Mouse (Mus musculus): ENCODE data around the gene Neil1. TPM values are rescaled to one million over a fixed set of nuclear protein-coding genes. Genes with fewer than 3 reads are reported as not detected.

Gene Neil1
- polyA plus RNA-seq, 1 experiment from 2014 or later = 7.0 TPM

DNA sequence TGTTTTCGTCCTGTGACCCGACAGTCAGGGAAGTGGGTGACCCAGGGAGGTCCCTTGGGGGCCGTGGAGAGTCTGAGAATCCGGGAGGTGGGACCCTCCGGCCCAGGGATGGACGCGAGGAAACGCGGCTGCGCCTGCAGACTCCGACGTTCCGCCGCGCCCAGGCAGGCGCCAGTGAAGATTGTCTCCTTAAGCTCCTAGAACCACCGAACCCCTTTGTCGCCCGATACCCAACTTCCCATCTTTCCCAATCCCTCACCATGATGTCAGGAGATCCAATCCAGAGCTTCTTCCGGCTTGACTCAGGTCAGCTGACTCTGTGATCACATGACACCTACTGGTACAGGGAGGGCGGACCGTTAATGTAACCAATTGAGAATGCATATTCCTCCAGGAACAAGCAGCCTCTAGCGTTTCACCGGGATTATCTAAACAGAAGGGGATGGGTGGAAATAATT is 9.9 kb upstream of the Neil1 start, which contains the start of gene Commd4:
Gene Commd4, minus strand, starts transcription at position 319 of the 458 bp plus-strand sequence.
- Histone ChIP-seq H3K4me3 (ENCODE audit: low read depth, low read length) (peak within 1 kb of the TSS; percentile 71), H3K27ac (ENCODE audit: low read length) (no peak within 1 kb of the TSS), H3K4me1 (ENCODE audit: control insufficient read depth, insufficient read depth, low read length) (peaks cover 6% of the 10 kb centered on the region; the same call in 1 of the 2 replicates), H3K4me2 (replicated peaks; ENCODE audit: low read depth, low read length) (peak within 1 kb of the TSS; percentile 93), H3K27me3 (ENCODE audit: control insufficient read depth, insufficient read depth, low read length) (no peaks in the 10 kb centered on the region), H3K9me3 (ENCODE audit: control insufficient read depth, low read depth, low read length) (no peaks in the 10 kb centered on the region), H3K36me3 (ENCODE audit: control insufficient read depth, insufficient read depth, low read length) (no peaks in the 10 kb centered on the region), H3K9ac (replicated peaks; ENCODE audit: low read depth, low read length) (peak within 1 kb of the TSS; percentile 23; the same call in 1 of the 2 replicates)
- peak; percentile 88; the same call in 1 of the 2 replicates for ATAC-seq (ENCODE audit: insufficient number of reproducible peaks, insufficient read depth, low FRiP score, low read depth)
- WGBS = under 1% methylated on average over 24 of the region's 24 CpGs

DNA sequence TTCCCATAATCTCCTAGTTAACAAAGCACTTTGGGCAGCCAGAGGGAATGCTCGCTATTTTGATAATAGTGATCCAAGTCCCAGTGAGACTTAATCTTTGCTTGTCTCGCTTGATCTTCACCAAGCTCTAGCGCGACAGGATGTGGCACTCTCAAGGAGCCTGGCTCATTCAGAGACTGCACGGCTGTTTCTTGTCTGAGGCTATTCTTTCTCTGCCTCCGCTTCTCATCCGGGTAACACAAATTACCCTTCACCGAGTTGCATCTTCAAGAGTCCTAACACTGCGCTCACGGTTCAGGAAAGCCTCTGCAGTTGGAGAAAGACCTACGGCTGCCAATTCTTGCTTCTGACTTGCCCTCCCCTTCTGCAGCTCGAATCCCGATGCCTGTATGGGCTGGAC is 9.4 kb upstream of the Neil1 start:
- ATAC-seq (ENCODE audit: insufficient number of reproducible peaks, insufficient read depth, low FRiP score, low read depth) = no peak
- Histone ChIP-seq H3K27me3 (ENCODE audit: control insufficient read depth, insufficient read depth, low read length) (no peaks in the 10 kb centered on the region), H3K9ac (replicated peaks; ENCODE audit: low read depth, low read length) (peak overlapping the region; percentile 23; the same call in 1 of the 2 replicates), H3K4me3 (ENCODE audit: low read depth, low read length) (peak overlapping the region; percentile 71), H3K4me1 (ENCODE audit: control insufficient read depth, insufficient read depth, low read length) (peaks cover 6% of the 10 kb centered on the region; the same call in 1 of the 2 replicates), H3K4me2 (replicated peaks; ENCODE audit: low read depth, low read length) (peak overlapping the region; percentile 93), H3K36me3 (ENCODE audit: control insufficient read depth, insufficient read depth, low read length) (no peaks in the 10 kb centered on the region), H3K9me3 (ENCODE audit: control insufficient read depth, low read depth, low read length) (no peaks in the 10 kb centered on the region), H3K27ac (ENCODE audit: low read length) (no peak overlapping the region)
- WGBS = 43% methylated on average over 13 of the region's 13 CpGs

DNA sequence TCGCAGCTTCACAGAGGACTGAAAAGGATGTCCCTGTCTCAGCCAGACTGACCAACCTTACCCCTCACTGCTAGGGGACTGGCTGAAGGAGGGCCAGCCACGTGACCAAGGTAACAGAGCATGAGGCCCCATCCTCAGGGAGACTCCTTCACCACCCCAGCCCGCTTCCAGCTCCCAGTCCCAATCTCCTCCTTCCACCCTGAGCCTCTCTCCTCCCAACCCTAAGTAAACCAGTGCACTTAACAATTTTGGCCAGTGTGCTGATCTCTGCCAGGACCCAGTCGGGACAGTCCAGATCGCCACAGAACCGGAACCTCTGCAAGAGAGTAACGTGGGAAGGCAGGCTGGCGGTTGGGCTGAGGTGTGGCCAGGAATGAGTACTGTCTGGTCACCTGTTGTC is 8.7 kb upstream of the Neil1 start:
- no peak overlapping the region for H3K27ac ChIP-seq (ENCODE audit: low read length)
- peak overlapping the region; percentile 93; the same call in 1 of the 2 replicates for H3K4me2 ChIP-seq (replicated peaks; ENCODE audit: low read depth, low read length)
- no peaks in the 10 kb centered on the region for H3K36me3 ChIP-seq (ENCODE audit: control insufficient read depth, insufficient read depth, low read length)
- H3K9ac ChIP-seq (replicated peaks; ENCODE audit: low read depth, low read length) = no peak overlapping the region
- no peaks in the 10 kb centered on the region for H3K27me3 ChIP-seq (ENCODE audit: control insufficient read depth, insufficient read depth, low read length)
- H3K9me3 ChIP-seq (ENCODE audit: control insufficient read depth, low read depth, low read length) = no peaks in the 10 kb centered on the region
- WGBS = 83% methylated on average over 8 of the region's 8 CpGs
- no peak overlapping the region for H3K4me3 ChIP-seq (ENCODE audit: low read depth, low read length)
- no peak for ATAC-seq (ENCODE audit: insufficient number of reproducible peaks, insufficient read depth, low FRiP score, low read depth)
- peaks cover 6% of the 10 kb centered on the region; the same call in 1 of the 2 replicates for H3K4me1 ChIP-seq (ENCODE audit: control insufficient read depth, insufficient read depth, low read length)

DNA sequence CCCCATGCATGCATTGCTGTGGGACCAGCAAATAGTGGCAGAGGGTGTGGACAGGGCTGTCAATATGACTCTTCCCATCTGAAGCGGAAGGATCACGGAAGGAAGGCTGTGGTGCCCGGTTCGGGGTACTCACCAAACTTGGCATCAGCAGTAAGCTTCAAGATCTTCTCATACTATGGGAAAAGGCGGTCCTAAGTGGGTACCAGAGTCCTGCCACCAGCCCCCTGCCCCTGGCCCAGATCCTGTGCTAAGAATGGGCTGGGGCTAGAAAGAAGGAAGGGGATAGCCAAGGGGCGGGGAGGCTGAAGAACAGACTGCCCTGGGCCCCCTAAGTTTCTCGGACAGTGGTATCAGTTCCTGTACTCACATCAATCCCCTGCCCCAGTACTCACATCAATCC is 8.3 kb upstream of the Neil1 start:
- no peak overlapping the region for H3K9ac ChIP-seq (replicated peaks; ENCODE audit: low read depth, low read length)
- no peaks in the 10 kb centered on the region for H3K9me3 ChIP-seq (ENCODE audit: control insufficient read depth, low read depth, low read length)
- H3K4me3 ChIP-seq (ENCODE audit: low read depth, low read length) = no peak overlapping the region
- no peak overlapping the region for H3K27ac ChIP-seq (ENCODE audit: low read length)
- WGBS = 95% methylated on average over 7 of the region's 7 CpGs
- no peak for ATAC-seq (ENCODE audit: insufficient number of reproducible peaks, insufficient read depth, low FRiP score, low read depth)
- H3K4me2 ChIP-seq (replicated peaks; ENCODE audit: low read depth, low read length) = no peak overlapping the region
- no peaks in the 10 kb centered on the region for H3K27me3 ChIP-seq (ENCODE audit: control insufficient read depth, insufficient read depth, low read length)
- no peaks in the 10 kb centered on the region for H3K36me3 ChIP-seq (ENCODE audit: control insufficient read depth, insufficient read depth, low read length)
- H3K4me1 ChIP-seq (ENCODE audit: control insufficient read depth, insufficient read depth, low read length) = peaks cover 6% of the 10 kb centered on the region; the same call in 1 of the 2 replicates

DNA sequence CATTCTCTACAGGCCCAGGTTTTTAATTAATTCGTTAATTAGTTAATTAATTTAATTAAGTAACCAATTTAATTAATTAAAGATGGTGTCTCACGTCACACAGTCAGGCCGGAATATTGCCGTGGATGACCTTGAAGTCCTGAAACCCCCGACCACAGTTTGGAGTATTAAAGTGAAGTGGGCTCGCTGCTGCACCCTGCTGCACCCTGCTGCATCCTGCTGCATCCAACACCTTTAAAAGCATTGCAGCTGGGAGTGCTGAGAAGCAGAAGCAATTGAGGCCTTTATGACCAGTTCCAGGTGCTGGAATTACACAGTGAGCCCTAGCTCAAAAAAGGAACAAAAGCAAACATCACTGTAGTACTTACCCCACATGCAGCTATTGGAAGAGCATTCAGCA is 4.2 kb upstream of the Neil1 start:
- ATAC-seq (ENCODE audit: insufficient number of reproducible peaks, insufficient read depth, low FRiP score, low read depth) = no peak
- Histone ChIP-seq H3K27me3 (ENCODE audit: control insufficient read depth, insufficient read depth, low read length) (no peaks in the 10 kb centered on the region), H3K9ac (replicated peaks; ENCODE audit: low read depth, low read length) (no peak overlapping the region), H3K4me3 (ENCODE audit: low read depth, low read length) (no peak overlapping the region), H3K27ac (ENCODE audit: low read length) (no peak overlapping the region), H3K36me3 (ENCODE audit: control insufficient read depth, insufficient read depth, low read length) (no peaks in the 10 kb centered on the region), H3K4me1 (ENCODE audit: control insufficient read depth, insufficient read depth, low read length) (peaks cover 3% of the 10 kb centered on the region; the same call in 1 of the 2 replicates), H3K4me2 (replicated peaks; ENCODE audit: low read depth, low read length) (no peak overlapping the region), H3K9me3 (ENCODE audit: control insufficient read depth, low read depth, low read length) (no peaks in the 10 kb centered on the region)
- 46% methylated on average over 6 of the region's 6 CpGs for WGBS

DNA sequence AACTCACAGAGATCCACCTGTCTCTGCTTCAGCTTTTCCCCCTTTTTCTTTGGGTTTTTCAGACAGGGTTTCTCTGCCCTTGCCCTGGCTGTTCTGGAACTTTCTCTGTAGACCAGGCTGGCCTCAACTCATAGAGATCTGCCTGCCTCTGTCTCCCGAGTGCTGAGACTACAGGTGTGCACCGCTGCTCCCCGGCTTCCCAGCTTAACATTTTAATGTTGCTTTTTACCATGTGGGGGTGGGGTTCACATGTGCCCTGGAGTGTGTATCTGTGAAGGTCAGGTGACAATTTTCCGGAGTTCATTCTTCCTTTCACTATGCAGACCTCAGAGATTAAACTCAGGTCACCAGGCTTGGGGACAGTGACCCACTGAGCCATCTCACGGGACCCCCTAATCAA is 2.1 kb upstream of the Neil1 start:
- no peak for ATAC-seq (ENCODE audit: insufficient number of reproducible peaks, insufficient read depth, low FRiP score, low read depth)
- H3K9ac ChIP-seq (replicated peaks; ENCODE audit: low read depth, low read length) = no peak overlapping the region
- no peaks in the 10 kb centered on the region for H3K27me3 ChIP-seq (ENCODE audit: control insufficient read depth, insufficient read depth, low read length)
- WGBS = 81% methylated on average over 5 of the region's 5 CpGs
- no peak overlapping the region for H3K4me3 ChIP-seq (ENCODE audit: low read depth, low read length)
- peaks cover 6% of the 10 kb centered on the region; the same call in 1 of the 2 replicates for H3K4me1 ChIP-seq (ENCODE audit: control insufficient read depth, insufficient read depth, low read length)
- no peaks in the 10 kb centered on the region for H3K36me3 ChIP-seq (ENCODE audit: control insufficient read depth, insufficient read depth, low read length)
- no peak overlapping the region for H3K4me2 ChIP-seq (replicated peaks; ENCODE audit: low read depth, low read length)
- H3K9me3 ChIP-seq (ENCODE audit: control insufficient read depth, low read depth, low read length) = no peaks in the 10 kb centered on the region
- H3K27ac ChIP-seq (ENCODE audit: low read length) = no peak overlapping the region

DNA sequence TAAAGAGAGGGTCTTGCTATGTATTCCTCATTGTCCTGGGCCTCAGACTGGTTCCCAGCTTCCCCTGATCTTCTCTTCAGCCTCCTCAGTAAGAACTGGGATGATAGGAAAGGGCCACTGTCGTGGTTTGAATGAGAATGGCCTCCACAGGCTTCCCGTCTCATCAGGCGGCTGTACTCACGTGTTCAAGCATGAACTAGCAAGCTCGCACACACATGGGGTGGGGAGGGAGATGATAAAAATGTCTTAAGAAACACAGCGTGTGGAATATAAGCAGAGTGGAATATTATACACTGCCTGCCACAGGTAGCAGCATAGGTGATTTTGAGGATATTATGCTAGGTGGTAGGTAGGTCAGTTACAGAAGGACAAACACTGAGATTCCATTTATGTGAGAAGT is 916 bp upstream of the Neil1 start:
- peak overlapping the region; percentile 82; the same call in 1 of the 2 replicates for H3K27ac ChIP-seq (ENCODE audit: low read length)
- peak overlapping the region; percentile 36; the same call in 1 of the 2 replicates for H3K9ac ChIP-seq (replicated peaks; ENCODE audit: low read depth, low read length)
- peaks cover 6% of the 10 kb centered on the region; the same call in 1 of the 2 replicates for H3K4me1 ChIP-seq (ENCODE audit: control insufficient read depth, insufficient read depth, low read length)
- H3K4me3 ChIP-seq (ENCODE audit: low read depth, low read length) = peak overlapping the region; percentile 45; the same call in 1 of the 2 replicates
- H3K9me3 ChIP-seq (ENCODE audit: control insufficient read depth, low read depth, low read length) = no peaks in the 10 kb centered on the region
- no peaks in the 10 kb centered on the region for H3K36me3 ChIP-seq (ENCODE audit: control insufficient read depth, insufficient read depth, low read length)
- WGBS = 71% methylated on average over 6 of the region's 6 CpGs
- H3K27me3 ChIP-seq (ENCODE audit: control insufficient read depth, insufficient read depth, low read length) = no peaks in the 10 kb centered on the region
- peak overlapping the region; percentile 69 for H3K4me2 ChIP-seq (replicated peaks; ENCODE audit: low read depth, low read length)
- ATAC-seq (ENCODE audit: insufficient number of reproducible peaks, insufficient read depth, low FRiP score, low read depth) = no peak

DNA sequence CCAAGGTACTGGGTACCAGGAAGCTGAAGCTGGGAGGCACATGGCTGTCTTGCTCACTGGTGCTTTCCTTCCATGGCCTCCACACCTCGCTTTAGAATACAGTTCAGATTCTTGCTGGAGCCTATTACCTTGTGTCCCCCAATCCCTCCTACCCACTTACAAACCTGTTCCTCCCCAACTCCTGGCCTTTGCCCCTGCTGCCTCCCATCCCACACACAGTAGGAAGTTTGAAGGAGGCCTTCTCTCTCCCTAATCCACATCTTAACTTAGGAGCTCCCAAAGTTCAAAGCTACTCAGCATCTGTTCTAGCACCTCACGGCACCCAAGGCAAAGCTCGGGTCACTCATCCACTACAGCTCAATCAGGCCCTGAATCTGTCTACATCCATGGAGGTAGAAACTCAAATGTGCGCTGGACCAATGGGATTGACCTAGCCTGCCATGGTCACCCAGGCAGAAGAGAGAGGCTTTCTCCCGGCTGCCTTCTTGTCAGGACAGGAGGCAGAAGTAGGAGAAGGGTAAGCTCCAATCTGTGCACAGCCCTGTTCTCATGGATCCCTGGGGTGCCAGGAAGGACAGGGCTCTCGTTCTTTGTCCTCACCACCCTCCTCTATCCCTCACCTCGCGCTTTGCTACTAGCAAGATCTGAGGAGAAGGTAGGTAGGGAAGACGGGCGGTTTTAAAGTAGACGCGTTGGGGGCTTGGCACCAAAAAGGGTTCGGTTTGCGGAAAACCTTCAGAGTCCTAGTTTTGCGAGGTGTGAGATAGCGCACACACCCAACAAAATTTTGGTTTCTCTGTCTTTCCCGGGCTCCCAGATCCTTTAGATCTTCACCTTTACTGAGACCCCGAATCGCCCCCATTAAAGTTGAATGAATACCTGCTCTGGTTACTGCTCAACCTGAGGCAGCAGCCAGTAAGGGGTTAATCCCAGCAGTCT is 631 bp downstream of the Neil1 start:
- Histone ChIP-seq H3K9ac (replicated peaks; ENCODE audit: low read depth, low read length) (peak overlapping the region; percentile 36), H3K9me3 (ENCODE audit: control insufficient read depth, low read depth, low read length) (no peaks in the 10 kb centered on the region), H3K36me3 (ENCODE audit: control insufficient read depth, insufficient read depth, low read length) (peaks cover 6% of the 10 kb centered on the region; the same call in 1 of the 2 replicates), H3K27ac (ENCODE audit: low read length) (peak overlapping the region; percentile 82), H3K4me3 (ENCODE audit: low read depth, low read length) (peak overlapping the region; percentile 45), H3K4me1 (ENCODE audit: control insufficient read depth, insufficient read depth, low read length) (peaks cover 6% of the 10 kb centered on the region; the same call in 1 of the 2 replicates), H3K27me3 (ENCODE audit: control insufficient read depth, insufficient read depth, low read length) (no peaks in the 10 kb centered on the region), H3K4me2 (replicated peaks; ENCODE audit: low read depth, low read length) (peak overlapping the region; percentile 69)
- WGBS = 9% methylated on average over 19 of the region's 19 CpGs
- no peak for ATAC-seq (ENCODE audit: insufficient number of reproducible peaks, insufficient read depth, low FRiP score, low read depth)
